In the genomic region with DNA sequence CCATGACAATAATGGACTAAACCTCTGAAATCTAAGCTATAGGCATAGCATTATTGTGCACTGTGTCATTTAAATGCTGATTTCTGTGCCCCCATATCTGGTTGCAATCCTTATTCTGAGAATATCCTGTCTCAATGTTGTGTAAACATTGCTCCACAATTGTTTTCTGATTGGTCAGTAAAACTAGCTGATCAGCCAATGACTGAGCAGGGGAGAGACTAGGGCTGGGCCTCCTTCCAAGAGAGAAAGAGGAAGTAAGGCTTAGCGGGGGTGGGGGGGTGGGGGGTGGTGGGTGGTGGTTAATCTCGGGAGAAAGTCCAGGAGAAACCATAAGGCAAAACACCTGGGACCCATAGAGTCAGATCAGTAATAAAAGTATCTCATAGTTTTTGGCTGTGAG, we compare ENCODE assay signal across 24 mouse cellular contexts. TPM values are rescaled to one million over a fixed set of nuclear protein-coding genes. Genes with fewer than 3 reads are reported as not detected.
DNase-seq lines count a peak whose midpoint lies in the region; ATAC-seq and TF ChIP-seq lines count a peak whose summit lies in the region.
"Had no signal": no experiment of that assay in that cellular context is flagged by ENCODE, and none has a peak within 500 bp of the region (broad histone marks: within the 10 kb centered on the region; RNA-seq: fewer than 3 reads in every experiment).

No protein-coding gene starts in this region.

- no peak for TF ChIP-seq CTCF in bone marrow macrophage, adult 2 months (IDR thresholded peaks at IDR 0.05; ENCODE audit: low read depth, low read length)

- WGBS in liver, embryonic 13.5 days (ENCODE audit: insufficient replicate concordance) = 22% methylated on average over 2 of the region's 2 CpGs
- WGBS in forebrain, embryonic 11.5 days = 80% methylated on average over 2 of the region's 2 CpGs

- no peak for TF ChIP-seq POLR2A in bone marrow macrophage, adult 2 months (IDR thresholded peaks at IDR 0.05; ENCODE audit: borderline replicate concordance, low read depth, low read length)

- no peak overlapping the region for H3K9ac ChIP-seq in liver, embryonic 13.5 days
- H3K9ac ChIP-seq in forebrain, embryonic 11.5 days (ENCODE audit: low read length) = no peak overlapping the region
- H3K9ac ChIP-seq: forebrain, embryonic 12.5 days; heart, embryonic 15.5 days; limb, embryonic 15.5 days had no signal

- peak; percentile 57 for DNase-seq in A20 (ENCODE audit: low read depth, low spot score)
- no peak for DNase-seq in liver, embryonic 13.5 days
- DNase-seq in embryo, embryonic 10.5 days (ENCODE audit: low spot score) = no peak
- no peak for DNase-seq in forebrain, embryonic 11.5 days (ENCODE audit: low spot score)
- no peak for DNase-seq in kidney, postnatal 4 days
- DNase-seq: adrenal gland, postnatal 14 days; cerebellum, adult 11-12 months; cerebellum, postnatal 25 days; gastrocnemius, adult 2 months; heart, adult 18-20 months; kidney, adult 11 months; right cerebral cortex, adult 18-20 months; thymus, postnatal 36 days had no signal

- peak overlapping the region; percentile 23; the same call in 1 of the 2 replicates for H3K4me2 ChIP-seq in liver, embryonic 13.5 days
- H3K4me2 ChIP-seq in forebrain, embryonic 11.5 days (ENCODE audit: low read depth, low read length, severe bottlenecking) = no peak overlapping the region
- H3K4me2 ChIP-seq: forebrain, embryonic 12.5 days; heart, embryonic 15.5 days; limb, embryonic 15.5 days; midbrain, embryonic 11.5 days had no signal

- peak; percentile 73; the same call in 1 of the 2 replicates for ATAC-seq in liver, embryonic 13.5 days (ENCODE audit: low read depth)
- peak; percentile 95 for ATAC-seq in megakaryocyte progenitor cell, adult 5-6 weeks (replicated peaks; ENCODE audit: poor library complexity)
- no peak for ATAC-seq in forebrain, embryonic 11.5 days (replicated peaks; ENCODE audit: low FRiP score)
- ATAC-seq: activated CD4-positive, CD25-positive, alpha-beta regulatory T cell, adult 4 months; Patski had no signal

- H3K4me3 ChIP-seq in bone marrow macrophage, adult 2 months (ENCODE audit: insufficient read depth, low read length) = no peak overlapping the region
- no peak overlapping the region for H3K4me3 ChIP-seq in liver, embryonic 13.5 days (replicated peaks)
- H3K4me3 ChIP-seq in forebrain, embryonic 11.5 days (ENCODE audit: low read depth, low read length) = no peak overlapping the region
- H3K4me3 ChIP-seq: forebrain, embryonic 12.5 days; gastrocnemius, adult 2 months; heart, embryonic 15.5 days; hindbrain, embryonic 10.5 days; layer of hippocampus, adult 2 months; limb, embryonic 15.5 days had no signal

- peaks cover 8% of the 10 kb centered on the region for H3K4me1 ChIP-seq in bone marrow macrophage, adult 2 months (ENCODE audit: control insufficient read depth, insufficient read depth, low read length)
- H3K4me1 ChIP-seq in liver, embryonic 13.5 days (replicated peaks) = peaks cover 4% of the 10 kb centered on the region; the same call in 1 of the 2 replicates
- H3K4me1 ChIP-seq in forebrain, embryonic 11.5 days (replicated peaks; ENCODE audit: control insufficient read depth, insufficient read depth, low read length) = no peaks in the 10 kb centered on the region
- H3K4me1 ChIP-seq: forebrain, embryonic 12.5 days; heart, embryonic 15.5 days; hindbrain, embryonic 10.5 days; limb, embryonic 15.5 days had no signal

- H3K27me3 ChIP-seq in liver, embryonic 13.5 days = no peaks in the 10 kb centered on the region
- no peaks in the 10 kb centered on the region for H3K27me3 ChIP-seq in forebrain, embryonic 11.5 days (ENCODE audit: control insufficient read depth, insufficient read depth, low read length)
- H3K27me3 ChIP-seq: forebrain, embryonic 12.5 days; heart, embryonic 15.5 days; limb, embryonic 15.5 days; Patski had no signal

- H3K27ac ChIP-seq in bone marrow macrophage, adult 2 months (ENCODE audit: insufficient read depth, low read depth, low read length) = peak overlapping the region; percentile 9; the same call in 1 of the 2 replicates
- no peak overlapping the region for H3K27ac ChIP-seq in liver, embryonic 13.5 days
- H3K27ac ChIP-seq in forebrain, embryonic 11.5 days (ENCODE audit: low read depth, low read length) = no peak overlapping the region
- H3K27ac ChIP-seq: forebrain, embryonic 12.5 days; gastrocnemius, adult 2 months; heart, embryonic 15.5 days; hindbrain, embryonic 10.5 days; kidney, postnatal 0 days; layer of hippocampus, adult 2 months; limb, embryonic 15.5 days had no signal

- H3K9me3 ChIP-seq in liver, embryonic 13.5 days (replicated peaks) = no peaks in the 10 kb centered on the region
- no peaks in the 10 kb centered on the region for H3K9me3 ChIP-seq in forebrain, embryonic 11.5 days (ENCODE audit: control insufficient read depth, low read length)
- H3K9me3 ChIP-seq: forebrain, embryonic 12.5 days; heart, embryonic 15.5 days; hindbrain, embryonic 10.5 days; limb, embryonic 15.5 days had no signal

- no peaks in the 10 kb centered on the region for H3K36me3 ChIP-seq in liver, embryonic 13.5 days
- H3K36me3 ChIP-seq in forebrain, embryonic 11.5 days (ENCODE audit: control insufficient read depth, insufficient read depth, low read length) = no peaks in the 10 kb centered on the region; the same call in 1 of the 2 replicates
- H3K36me3 ChIP-seq: heart, embryonic 15.5 days had no signal

RNA-seq across cellular contexts. Expression of a gene that starts 42.5 kb away (rescaled TPM):
- polyA plus RNA-seq in bone marrow macrophage, adult 2 months (2012; ENCODE audit: insufficient read depth, insufficient read length, missing spikeins) = 7.2 and 9.5 TPM in 2 replicates
- polyA plus RNA-seq in liver, embryonic 13.5 days (2015; fragmentation: Nextera tagmentation; extraction: Ambion mirVana) = 1.3 and 1.8 TPM in 2 replicates
- total RNA-seq in megakaryocyte progenitor cell, adult 5-6 weeks (2015) = 7.4 and 10.6 TPM in 2 replicates
- 6.0 and 11.6 TPM in 2 replicates for total RNA-seq in megakaryocyte progenitor cell, adult 5-6 weeks (2017)
- polyA plus RNA-seq in forebrain, embryonic 11.5 days (2014; fragmentation: Nextera tagmentation; extraction: Ambion mirVana) = 10.2 and 11.4 TPM in 2 replicates
